Mouse (Mus musculus): ENCODE measurements around the gene Map1lc3b. TPM values are rescaled to one million over a fixed set of nuclear protein-coding genes. Genes with fewer than 3 reads are reported as not detected.

Gene Map1lc3b
- 100 to 1,000 TPM; 132 to 152 TPM for total RNA-seq (2021)
- long read RNA-seq, experiment 1, transcript Map1lc3b-201 (4 exons, 2,532 nt) = major isoform, 417 of 439 reads
- long read RNA-seq, experiment 1, partial matches to known transcripts = 12 of 439 reads
- long read RNA-seq, experiment 1, other reads (novel, unspliced or antisense) = 6 of 439 reads
- long read RNA-seq, experiment 2, transcript Map1lc3b-201 (4 exons, 2,532 nt) = major isoform, 231 of 242 reads
- long read RNA-seq, experiment 2, partial matches to known transcripts = 7 of 242 reads
- long read RNA-seq, experiment 2, other reads (novel, unspliced or antisense) = 3 of 242 reads

- DNase-seq = peak; percentile 98
Measured at GRCm38 (mm10) chr8:121590203-121591177, at the start of gene Map1lc3b. Map1lc3b (plus strand) TSS chr8:121590361.

- no peak for DNase-seq
Measured at GRCm38 (mm10) chr8:121541862-121542261, 48.3 kb upstream of the Map1lc3b start.

- no peak for DNase-seq
Measured at GRCm38 (mm10) chr8:121542901-121543300, 47.3 kb upstream of the Map1lc3b start.

GRCm38 (mm10) chr8:121544276-121544785 lies 45.8 kb upstream of the Map1lc3b start, which contains the start of gene 1700018B08Rik:
1700018B08Rik (minus strand) TSS chr8:121544320.
- DNase-seq = no peak

- DNase-seq = no peak
Measured at GRCm38 (mm10) chr8:121544936-121545335, 45.2 kb upstream of the Map1lc3b start.

GRCm38 (mm10) chr8:121547132-121547531 lies 43.0 kb upstream of the Map1lc3b start:
- DNase-seq = peak; percentile 80

- no peak for DNase-seq
Measured at GRCm38 (mm10) chr8:121550056-121550455, 40.1 kb upstream of the Map1lc3b start.

- DNase-seq = no peak
Measured at GRCm38 (mm10) chr8:121551065-121551985, 38.8 kb upstream of the Map1lc3b start.

- no peak for DNase-seq
Measured at GRCm38 (mm10) chr8:121552506-121552905, 37.7 kb upstream of the Map1lc3b start.

GRCm38 (mm10) chr8:121553831-121554475 lies 36.2 kb upstream of the Map1lc3b start:
- no peak for DNase-seq

- no peak for DNase-seq
Measured at GRCm38 (mm10) chr8:121557746-121558145, 32.4 kb upstream of the Map1lc3b start.

GRCm38 (mm10) chr8:121558538-121558937 lies 31.6 kb upstream of the Map1lc3b start:
- DNase-seq = no peak

- no peak for DNase-seq
Measured at GRCm38 (mm10) chr8:121559801-121560200, 30.4 kb upstream of the Map1lc3b start.

- no peak for DNase-seq
Measured at GRCm38 (mm10) chr8:121560432-121561100, 29.6 kb upstream of the Map1lc3b start.

GRCm38 (mm10) chr8:121561636-121562345 lies 28.4 kb upstream of the Map1lc3b start:
- peak; percentile 51 for DNase-seq

GRCm38 (mm10) chr8:121562941-121563351 lies 27.2 kb upstream of the Map1lc3b start:
- peak; percentile 61 for DNase-seq

GRCm38 (mm10) chr8:121563701-121564100 lies 26.5 kb upstream of the Map1lc3b start:
- DNase-seq = no peak

- no peak for DNase-seq
Measured at GRCm38 (mm10) chr8:121568321-121568720, 21.8 kb upstream of the Map1lc3b start.

- peak; percentile 50 for DNase-seq
Measured at GRCm38 (mm10) chr8:121570335-121570734, 19.8 kb upstream of the Map1lc3b start.

- DNase-seq = no peak
Measured at GRCm38 (mm10) chr8:121570801-121571200, 19.4 kb upstream of the Map1lc3b start.
